Mouse (Mus musculus): Measurements from ENCODE around the gene Gpsm3.

- TF ChIP-seq CTCF (conservative IDR thresholded peaks at IDR 0.05 in 1 of 2, IDR thresholded peaks at IDR 0.05 in 1 of 2; ENCODE audit: low read depth in 2 of 2, low read length in 2 of 2) (no peak), SMC3 (IDR thresholded peaks at IDR 0.05; ENCODE audit: low read depth, low read length) (no peak), POLR2A (IDR thresholded peaks at IDR 0.05; ENCODE audit: low read depth, low read length) (no peak), EP300 (IDR thresholded peaks at IDR 0.05; ENCODE audit: low read length) (no peak)
These were observed 37.7 kb downstream of the Gpsm3 start for GRCm38 (mm10) chr17:34627093-34627942.

Measured in CH12.LX (cell line).